Mouse (Mus musculus): ENCODE results near the gene Mfap1b. TPM values are rescaled to one million over a fixed set of nuclear protein-coding genes. Genes with fewer than 3 reads are reported as not detected.

Mfap1b gene
- polyA plus RNA-seq, 1 experiment = 22.0 TPM

DNA sequence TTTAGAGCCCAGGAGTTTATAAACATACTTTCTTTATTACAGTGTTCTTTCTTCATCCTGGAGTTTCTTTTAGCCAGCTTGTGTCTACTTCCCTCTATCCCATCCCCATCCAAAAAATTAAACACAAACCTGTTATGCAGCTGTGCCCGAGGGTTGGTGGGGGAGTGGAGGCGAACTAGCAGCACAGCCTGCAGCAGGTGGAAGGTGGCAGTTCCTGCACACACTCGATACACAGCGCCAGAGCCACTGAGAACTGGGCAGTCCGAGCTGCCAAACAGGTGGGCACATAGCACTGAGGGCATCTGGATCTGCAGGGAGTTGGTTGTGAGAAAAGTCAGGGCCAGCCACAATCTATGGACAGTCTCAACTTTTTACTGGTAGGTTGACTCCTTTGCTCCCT lies 18.3 kb downstream of the Mfap1b start:
- 85% methylated on average over 5 of the region's 5 CpGs for WGBS
- no peak overlapping the region for H3K4me3 ChIP-seq (replicated peaks; ENCODE audit: control insufficient read depth, low read depth, low read length)
- H3K4me1 ChIP-seq (ENCODE audit: control insufficient read depth, insufficient read depth, low read length) = no peaks in the 10 kb centered on the region; the same call in 1 of the 2 replicates
- TF ChIP-seq POLR2A (IDR thresholded peaks at IDR 0.05; ENCODE audit: borderline replicate concordance, control insufficient read depth, low read depth, low read length) (peak; percentile 21; the same call in 1 of the 2 replicates), CTCF (IDR thresholded peaks at IDR 0.05; ENCODE audit: control insufficient read depth, insufficient read depth, low read length) (no peak)
- H3K27ac ChIP-seq (ENCODE audit: control insufficient read depth, insufficient read depth, low read depth, low read length, poor library complexity) = no peak overlapping the region

GRCm38 (mm10) chr2:121453917-121454316 lies 19.9 kb downstream of the Mfap1b start:
- no peaks in the 10 kb centered on the region; the same call in 1 of the 2 replicates for H3K4me1 ChIP-seq (ENCODE audit: control insufficient read depth, insufficient read depth, low read length)
- H3K4me3 ChIP-seq (replicated peaks; ENCODE audit: control insufficient read depth, low read depth, low read length) = no peak overlapping the region
- H3K27ac ChIP-seq (ENCODE audit: control insufficient read depth, insufficient read depth, low read depth, low read length, poor library complexity) = no peak overlapping the region
- TF ChIP-seq POLR2A (IDR thresholded peaks at IDR 0.05; ENCODE audit: borderline replicate concordance, control insufficient read depth, low read depth, low read length) = no peak
- no peak for TF ChIP-seq CTCF (IDR thresholded peaks at IDR 0.05; ENCODE audit: control insufficient read depth, insufficient read depth, low read length)
- 95% methylated on average over 6 of the region's 6 CpGs for WGBS

DNA sequence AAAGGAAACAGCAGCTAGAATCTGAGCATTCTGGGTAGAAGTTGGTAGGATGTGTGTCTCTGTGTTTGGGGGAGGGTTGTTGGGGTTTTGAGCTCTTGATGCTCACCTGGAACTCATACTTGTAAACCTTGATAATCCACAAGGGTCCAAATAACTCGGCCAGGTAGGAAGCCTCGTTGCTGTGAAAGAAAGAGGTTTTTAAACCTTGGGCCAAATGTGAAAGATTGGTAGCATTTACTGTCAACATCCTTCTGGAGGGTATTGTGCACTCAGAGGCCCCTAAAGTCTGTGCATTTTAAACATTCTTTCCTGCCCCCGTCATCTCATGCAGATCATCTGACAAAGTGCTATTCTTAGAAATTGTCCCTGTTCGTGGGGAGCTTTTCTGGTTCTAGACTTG lies 20.9 kb downstream of the Mfap1b start, which contains the start of gene Hypk:
TSS of gene Hypk (plus strand) at position 301 of the 400 bp plus-strand sequence.
- WGBS = 68% methylated on average over 4 of the region's 4 CpGs
- Histone ChIP-seq H3K4me1 (ENCODE audit: control insufficient read depth, insufficient read depth, low read length) (no peaks in the 10 kb centered on the region; the same call in 1 of the 2 replicates), H3K27ac (ENCODE audit: control insufficient read depth, insufficient read depth, low read depth, low read length, poor library complexity) (no peak within 1 kb of the TSS), H3K4me3 (replicated peaks; ENCODE audit: control insufficient read depth, low read depth, low read length) (no peak within 1 kb of the TSS)
- TF ChIP-seq CTCF (IDR thresholded peaks at IDR 0.05; ENCODE audit: control insufficient read depth, insufficient read depth, low read length) (no peak), POLR2A (IDR thresholded peaks at IDR 0.05; ENCODE audit: borderline replicate concordance, control insufficient read depth, low read depth, low read length) (no peak)

- H3K4me1 ChIP-seq (ENCODE audit: control insufficient read depth, insufficient read depth, low read length) = no peaks in the 10 kb centered on the region; the same call in 1 of the 2 replicates
- TF ChIP-seq CTCF (IDR thresholded peaks at IDR 0.05; ENCODE audit: control insufficient read depth, insufficient read depth, low read length) = no peak
- TF ChIP-seq POLR2A (IDR thresholded peaks at IDR 0.05; ENCODE audit: borderline replicate concordance, control insufficient read depth, low read depth, low read length) = no peak
- 76% methylated on average over 4 of the region's 4 CpGs for WGBS
- no peak overlapping the region for H3K27ac ChIP-seq (ENCODE audit: control insufficient read depth, insufficient read depth, low read depth, low read length, poor library complexity)
- H3K4me3 ChIP-seq (replicated peaks; ENCODE audit: control insufficient read depth, low read depth, low read length) = no peak overlapping the region
These were observed 21.5 kb downstream of the Mfap1b start for GRCm38 (mm10) chr2:121452361-121452760.

- WGBS = under 1% methylated on average over 7 of the region's 7 CpGs
- Histone ChIP-seq H3K4me3 (replicated peaks; ENCODE audit: control insufficient read depth, low read depth, low read length) (peak overlapping the region; percentile 76), H3K27ac (ENCODE audit: control insufficient read depth, insufficient read depth, low read depth, low read length, poor library complexity) (peak overlapping the region; percentile 98), H3K4me1 (ENCODE audit: control insufficient read depth, insufficient read depth, low read length) (no peaks in the 10 kb centered on the region)
- TF ChIP-seq POLR2A (IDR thresholded peaks at IDR 0.05; ENCODE audit: borderline replicate concordance, control insufficient read depth, low read depth, low read length) = no peak
- TF ChIP-seq CTCF (IDR thresholded peaks at IDR 0.05; ENCODE audit: control insufficient read depth, insufficient read depth, low read length) = no peak
These were observed 23.8 kb downstream of the Mfap1b start for GRCm38 (mm10) chr2:121450093-121450492.

DNA sequence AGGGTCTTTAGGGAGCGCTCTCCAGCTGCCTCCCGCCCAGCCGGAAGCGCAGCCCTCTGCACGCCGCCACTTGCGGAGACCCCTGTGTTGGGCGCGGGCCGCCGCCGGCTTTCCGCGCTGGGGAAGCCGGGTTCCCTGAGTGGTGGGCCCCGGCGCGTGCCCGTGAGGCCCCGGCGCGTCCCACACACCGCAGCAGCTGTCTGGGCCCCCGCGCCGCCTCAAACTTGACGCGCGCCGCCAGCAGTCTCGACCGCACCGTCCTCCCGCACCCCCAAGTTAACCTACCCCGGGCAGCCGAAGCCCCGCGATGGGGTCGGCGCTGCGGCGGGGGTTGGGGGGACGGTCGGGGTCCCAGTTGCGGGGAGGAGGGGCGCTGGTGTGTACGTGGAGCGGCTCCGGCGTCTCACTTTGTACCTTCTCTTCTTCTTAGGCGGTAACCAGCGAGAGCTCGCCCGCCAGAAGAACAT lies 24.3 kb downstream of the Mfap1b start:
- under 1% methylated on average over 54 of the region's 54 CpGs for WGBS
- no peaks in the 10 kb centered on the region for H3K4me1 ChIP-seq (ENCODE audit: control insufficient read depth, insufficient read depth, low read length)

DNA sequence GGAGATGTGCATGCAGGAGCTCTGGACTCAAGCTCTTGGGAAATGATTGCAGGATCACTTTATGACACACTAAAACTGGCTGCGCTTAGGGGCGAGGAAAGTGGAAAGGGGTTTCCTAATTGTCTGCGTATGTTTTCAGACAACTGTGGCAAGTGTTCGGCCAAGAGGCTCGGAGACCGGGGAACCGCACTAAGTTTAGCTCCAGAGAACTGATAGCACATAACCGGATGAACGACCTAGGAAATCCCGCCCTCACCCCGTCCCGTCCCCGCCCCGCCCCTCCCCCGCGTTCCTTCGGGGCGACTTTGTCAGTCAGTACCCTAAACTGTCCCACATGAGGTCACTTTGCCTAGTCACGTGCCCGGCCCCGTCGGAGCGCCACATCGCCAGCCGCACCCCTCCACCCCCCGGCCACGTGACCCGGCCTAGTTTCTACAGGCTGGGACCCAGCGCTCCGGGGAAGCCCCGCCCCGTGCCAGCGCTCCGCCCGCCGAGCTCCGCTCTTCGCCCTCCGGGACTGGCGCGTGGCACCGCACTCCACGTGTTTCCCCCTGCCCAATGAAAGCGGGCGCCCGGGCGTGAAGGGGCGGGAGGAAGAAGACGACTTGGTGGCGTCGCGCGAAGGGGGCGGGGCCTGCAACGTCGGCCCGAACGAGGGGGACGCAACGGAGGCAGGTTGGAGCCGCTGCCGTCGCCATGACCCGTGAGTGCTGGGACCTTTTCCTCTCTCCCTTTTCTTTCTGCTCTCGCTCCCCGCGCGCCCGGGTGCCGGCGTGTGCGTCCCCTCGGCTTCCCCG lies 24.9 kb downstream of the Mfap1b start, which contains the start of gene Serf2:
TSS of gene Serf2 (plus strand) at position 457 of the 797 bp plus-strand sequence.
- Histone ChIP-seq H3K4me1 (ENCODE audit: control insufficient read depth, insufficient read depth, low read length) (no peaks in the 10 kb centered on the region), H3K4me3 (replicated peaks; ENCODE audit: control insufficient read depth, low read depth, low read length) (peak within 1 kb of the TSS; percentile 76), H3K27ac (ENCODE audit: control insufficient read depth, insufficient read depth, low read depth, low read length, poor library complexity) (peak within 1 kb of the TSS; percentile 98)
- TF ChIP-seq CTCF (IDR thresholded peaks at IDR 0.05; ENCODE audit: control insufficient read depth, insufficient read depth, low read length) = no peak
- peak; percentile 96 for TF ChIP-seq POLR2A (IDR thresholded peaks at IDR 0.05; ENCODE audit: borderline replicate concordance, control insufficient read depth, low read depth, low read length)
- WGBS = under 1% methylated on average over 72 of the region's 74 CpGs

More for the DNA sequence above, 24.3 kb downstream of the Mfap1b start:
- Histone ChIP-seq H3K4me3 (replicated peaks; ENCODE audit: control insufficient read depth, low read depth, low read length) (peak overlapping the region; percentile 76), H3K27ac (ENCODE audit: control insufficient read depth, insufficient read depth, low read depth, low read length, poor library complexity) (peak overlapping the region; percentile 98)
- no peak for TF ChIP-seq POLR2A (IDR thresholded peaks at IDR 0.05; ENCODE audit: borderline replicate concordance, control insufficient read depth, low read depth, low read length)
- no peak for TF ChIP-seq CTCF (IDR thresholded peaks at IDR 0.05; ENCODE audit: control insufficient read depth, insufficient read depth, low read length)

DNA sequence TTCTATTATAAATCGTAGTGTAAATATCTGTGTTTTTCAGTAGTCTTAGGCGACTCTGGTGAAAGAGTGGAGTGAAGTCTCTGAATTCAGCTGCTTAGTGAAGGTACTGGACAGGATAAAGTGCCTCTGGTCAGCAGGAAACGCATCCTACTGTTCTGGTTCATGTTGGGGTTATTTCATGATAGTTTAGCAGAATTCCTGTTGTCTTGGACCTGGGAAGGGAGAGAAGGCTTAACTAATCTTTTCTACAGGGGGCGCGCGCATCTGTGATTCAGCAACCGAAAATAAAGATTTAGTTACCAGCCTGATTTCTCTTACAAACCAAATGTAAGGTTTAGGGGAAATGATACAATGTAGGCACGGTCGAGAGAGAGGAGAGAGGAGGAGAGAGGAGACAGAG lies 25.7 kb downstream of the Mfap1b start:
- no peaks in the 10 kb centered on the region for H3K4me1 ChIP-seq (ENCODE audit: control insufficient read depth, insufficient read depth, low read length)
- TF ChIP-seq POLR2A (IDR thresholded peaks at IDR 0.05; ENCODE audit: borderline replicate concordance, control insufficient read depth, low read depth, low read length) (no peak), CTCF (IDR thresholded peaks at IDR 0.05; ENCODE audit: control insufficient read depth, insufficient read depth, low read length) (no peak)
- H3K27ac ChIP-seq (ENCODE audit: control insufficient read depth, insufficient read depth, low read depth, low read length, poor library complexity) = no peak overlapping the region
- no peak overlapping the region for H3K4me3 ChIP-seq (replicated peaks; ENCODE audit: control insufficient read depth, low read depth, low read length)
- 11% methylated on average over 9 of the region's 9 CpGs for WGBS
